Mouse (Mus musculus): ENCODE measurements around the gene Spata31d1d.

The Spata31d1d gene

DNA sequence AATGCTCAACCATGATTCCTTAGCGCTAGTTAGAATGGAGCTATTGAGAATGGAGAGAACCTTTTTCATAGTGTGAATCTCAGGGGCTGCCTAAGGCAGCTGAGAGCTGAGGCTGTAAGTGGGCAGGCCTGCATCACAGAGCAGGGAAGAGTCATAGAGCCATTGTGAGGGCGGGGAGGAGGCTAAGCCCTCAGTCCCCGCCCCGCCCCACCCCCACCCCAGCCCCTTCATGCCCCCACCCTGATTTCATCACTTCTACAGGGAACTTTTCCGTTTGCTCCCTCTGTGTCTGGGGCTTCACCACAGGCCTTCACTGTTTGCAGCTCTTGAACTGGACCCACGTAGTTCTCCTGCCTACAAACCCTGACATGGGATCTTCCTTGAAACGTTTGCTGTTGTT is at the start of gene Spata31d1d:
Spata31d1d (minus strand) TSS at position 101 of the 400 bp plus-strand sequence.
- no peak for DNase-seq (ENCODE audit: low read depth)

DNA sequence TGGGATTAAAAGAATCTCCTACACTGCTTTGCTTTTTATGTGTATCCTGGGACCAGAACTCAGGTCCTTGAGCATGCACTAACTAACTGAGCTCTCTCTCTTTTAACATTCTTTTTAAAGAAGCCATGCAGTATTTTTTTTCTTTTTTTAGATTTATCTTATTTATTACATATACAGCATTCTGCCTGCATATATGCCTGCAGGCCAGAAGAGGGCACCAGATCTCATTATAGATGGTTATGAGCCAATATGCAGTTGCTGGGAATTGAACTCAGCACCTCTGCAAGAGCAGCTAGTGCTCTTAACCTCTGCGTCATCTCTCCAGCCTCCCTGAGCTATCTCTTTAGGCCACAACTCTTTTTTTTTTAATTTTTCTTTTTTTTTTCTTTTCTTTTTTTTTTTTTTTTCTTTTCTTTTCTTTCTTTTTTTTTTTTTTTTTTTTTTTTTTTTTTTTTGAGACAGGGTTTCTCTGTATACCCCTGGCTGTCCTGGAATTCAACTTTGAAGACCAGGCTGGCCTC is 48.3 kb upstream of the Spata31d1d start:
- DNase-seq (ENCODE audit: low read depth): peak; percentile 28

DNA sequence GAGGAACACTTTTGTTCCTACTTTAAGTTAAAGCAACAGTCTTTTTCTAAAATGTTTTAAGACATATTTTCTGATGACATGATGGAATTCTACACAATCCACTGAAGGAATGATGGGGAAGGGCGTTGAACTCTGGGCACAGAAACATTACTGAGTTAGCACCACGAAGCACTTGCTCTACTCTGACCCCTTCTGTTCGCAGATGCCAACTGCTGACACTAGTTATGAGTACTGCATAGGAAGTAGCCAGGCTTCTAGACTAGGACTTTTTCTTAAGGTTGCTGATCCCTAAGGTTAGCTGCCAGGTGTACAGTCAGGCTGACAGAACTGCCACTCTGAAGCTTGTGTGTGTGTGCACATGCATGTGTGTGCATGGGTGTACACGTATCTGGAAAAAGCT is 47.7 kb upstream of the Spata31d1d start:
- peak; percentile 52 for DNase-seq (ENCODE audit: low read depth)

DNA sequence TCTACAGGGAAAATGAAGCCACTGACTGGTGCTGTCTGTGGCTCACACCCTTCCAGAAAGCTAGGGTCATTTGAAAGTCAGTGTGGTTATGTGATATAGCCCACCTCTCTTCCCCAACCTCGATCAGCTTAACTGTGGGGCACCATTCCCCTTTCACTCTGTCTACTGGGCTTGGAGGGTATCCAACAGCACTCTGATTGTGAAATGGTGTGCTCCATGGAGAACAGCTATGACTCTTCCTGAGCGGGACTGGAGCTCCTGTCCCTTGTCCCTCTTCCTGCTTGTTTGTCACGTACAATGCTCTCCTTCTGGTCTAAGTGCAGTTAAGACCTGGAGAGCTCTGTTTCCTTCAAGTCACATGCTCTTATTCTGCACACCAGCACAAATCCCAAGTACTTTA is 43.6 kb upstream of the Spata31d1d start:
- DNase-seq (ENCODE audit: low read depth): no peak

DNA sequence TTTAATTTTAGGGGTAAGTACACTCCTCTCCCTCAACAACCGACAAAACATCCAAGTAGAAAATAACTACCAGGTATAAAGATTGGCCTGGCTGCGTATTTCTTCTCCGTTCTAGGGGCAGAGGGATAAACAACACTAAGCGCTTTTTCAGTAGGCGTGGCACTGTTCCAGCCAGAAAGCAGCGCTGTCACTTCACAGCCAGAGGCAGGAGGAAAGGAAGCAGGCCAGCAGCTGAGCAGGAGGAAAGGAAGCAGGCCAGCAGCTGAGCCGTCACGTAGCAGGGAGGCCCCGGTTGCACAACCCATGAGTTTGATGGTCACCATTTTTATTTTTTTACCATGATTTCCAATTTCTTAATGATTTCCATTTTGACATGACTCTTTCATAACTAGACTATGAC is 39.7 kb upstream of the Spata31d1d start:
- peak; percentile 92 for DNase-seq (ENCODE audit: low read depth)

DNA sequence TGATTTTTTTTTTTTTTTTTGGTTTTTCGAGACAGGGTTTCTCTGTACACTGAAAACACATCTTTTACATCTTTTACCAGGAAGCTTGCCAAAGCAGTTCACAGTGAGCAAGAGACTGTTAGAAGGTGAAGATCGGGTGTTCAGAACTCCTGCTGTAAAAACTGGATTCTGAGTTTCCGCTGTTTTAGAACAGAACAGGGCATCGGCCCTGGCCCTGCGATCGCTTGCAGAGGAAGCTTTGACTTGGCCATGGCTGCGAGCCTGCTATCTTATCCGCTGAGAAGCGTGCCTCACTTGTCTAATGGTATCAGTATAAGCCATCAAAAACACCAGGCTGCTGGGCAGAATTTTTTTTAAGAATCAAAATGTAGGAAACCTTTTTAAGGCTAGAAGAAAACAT is 39.3 kb upstream of the Spata31d1d start:
- DNase-seq (ENCODE audit: low read depth): no peak

DNA sequence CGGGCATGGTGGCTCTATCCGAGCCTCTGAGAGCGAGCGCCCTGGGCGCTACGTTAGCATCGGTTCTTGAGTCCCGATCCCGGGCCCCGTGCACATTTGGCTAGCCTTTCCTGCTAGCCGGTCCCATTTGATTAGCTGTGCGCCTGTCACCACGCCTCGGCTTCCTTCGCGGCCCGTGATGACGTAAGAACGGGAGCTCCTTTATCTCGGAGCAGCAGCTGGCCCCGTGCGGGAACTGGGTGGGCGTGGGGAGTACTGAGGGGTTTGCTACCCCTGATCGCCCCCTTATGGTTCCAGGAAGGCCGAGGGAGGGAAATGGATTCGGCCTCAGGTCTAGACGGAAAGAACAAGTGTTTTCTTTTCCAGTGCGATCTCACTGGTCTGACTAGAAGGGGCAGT is 38.6 kb upstream of the Spata31d1d start:
- DNase-seq (ENCODE audit: low read depth): peak; percentile 98

DNA sequence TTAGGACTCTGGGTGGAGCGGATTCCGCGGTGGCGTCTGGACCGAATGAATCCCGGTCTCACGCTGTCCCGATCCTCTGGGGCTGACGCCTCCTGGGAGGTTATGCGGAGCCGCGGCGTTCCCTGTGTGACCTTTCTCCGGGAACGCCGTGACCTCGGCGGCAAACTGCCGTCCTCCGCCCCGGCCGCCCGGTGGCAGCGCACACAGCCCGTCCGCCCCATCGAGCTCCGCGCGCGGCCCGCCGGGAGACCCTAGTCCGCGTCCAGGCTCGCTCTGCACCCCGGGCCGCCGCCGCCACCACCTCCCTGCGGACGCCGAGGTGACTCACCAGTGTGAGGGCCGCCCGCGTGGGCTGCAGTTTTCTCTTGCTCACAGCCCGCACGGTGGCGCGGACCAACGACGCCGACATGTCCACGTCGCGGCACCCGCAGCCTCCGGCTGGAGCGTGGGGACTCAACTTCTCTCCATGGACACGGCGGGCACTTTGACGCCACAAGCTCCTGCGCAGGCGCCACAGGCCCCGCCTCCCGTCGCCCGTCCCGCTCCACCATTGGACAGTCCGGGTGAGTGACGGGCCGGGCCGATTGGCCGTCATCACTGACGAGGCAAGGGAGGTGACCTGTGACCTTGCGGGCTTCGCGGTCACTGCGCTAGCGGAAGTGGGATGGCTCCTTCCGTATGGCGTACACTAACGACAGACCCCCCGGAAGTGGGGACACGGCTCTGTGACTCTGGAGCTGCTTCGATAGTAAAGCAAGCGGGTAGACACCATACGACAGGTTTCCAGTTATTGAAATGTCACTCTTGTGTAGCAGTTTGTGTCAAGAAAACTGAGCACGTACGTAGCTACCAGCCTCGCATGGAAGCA is 38.0 kb upstream of the Spata31d1d start, which contains the start of gene Isca1:
Isca1 (minus strand) TSS at position 515 of the 868 bp plus-strand sequence.
- DNase-seq (ENCODE audit: low read depth): peak; percentile 98

DNA sequence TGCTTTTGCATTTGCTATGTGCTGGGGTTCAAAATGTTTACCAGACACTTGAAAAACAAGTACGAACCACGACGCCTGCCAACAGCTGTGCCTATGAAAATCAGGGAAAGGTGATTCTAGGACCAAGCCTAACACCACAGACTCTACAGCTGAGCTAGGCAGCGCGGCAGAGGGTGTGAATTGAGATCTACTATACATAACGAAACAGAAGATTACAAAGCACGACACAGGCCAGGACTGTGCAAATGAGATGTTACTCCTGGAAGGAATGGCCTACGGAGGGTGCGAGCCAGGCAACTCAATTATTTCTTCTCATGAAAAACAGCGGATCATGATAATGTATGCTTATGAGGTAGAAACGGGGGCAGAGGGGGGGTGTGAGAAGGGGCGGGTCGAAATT is 37.0 kb upstream of the Spata31d1d start:
- peak; percentile 25 for DNase-seq (ENCODE audit: low read depth)

DNA sequence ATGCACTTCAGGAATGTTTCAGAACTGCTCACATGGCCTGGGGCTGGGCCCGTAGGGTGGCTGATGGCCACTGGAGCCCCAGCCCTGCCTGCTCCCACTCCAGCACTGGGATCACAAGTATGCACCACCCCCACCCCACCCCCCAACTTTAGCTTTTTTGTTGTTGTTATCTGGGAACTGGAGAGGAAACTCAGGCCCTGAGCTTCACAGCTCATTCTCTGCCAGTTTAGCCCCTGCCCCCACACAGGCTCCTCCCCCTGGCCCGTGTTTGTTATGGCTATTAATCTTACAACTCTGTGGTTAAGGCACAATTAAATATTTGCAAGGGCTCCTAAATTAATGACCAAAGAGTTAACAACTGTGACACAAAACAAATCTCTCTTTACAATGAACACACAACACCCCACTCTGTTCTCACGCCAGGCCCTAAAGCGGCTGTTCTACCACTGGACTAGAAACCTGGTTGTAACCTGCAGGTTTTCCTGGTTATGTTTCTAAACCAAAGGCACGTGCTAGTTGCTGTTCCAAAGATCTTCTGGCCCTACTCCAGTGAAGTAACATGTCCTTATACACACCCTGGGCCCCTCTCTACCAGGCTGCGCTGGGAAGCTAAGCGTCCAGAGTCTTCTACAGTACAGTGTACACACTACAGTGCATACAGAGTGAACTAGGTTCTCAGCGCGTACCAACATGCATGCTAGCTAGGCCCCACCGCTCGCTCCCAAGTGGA is 35.4 kb upstream of the Spata31d1d start:
- no peak for DNase-seq (ENCODE audit: low read depth)

DNA sequence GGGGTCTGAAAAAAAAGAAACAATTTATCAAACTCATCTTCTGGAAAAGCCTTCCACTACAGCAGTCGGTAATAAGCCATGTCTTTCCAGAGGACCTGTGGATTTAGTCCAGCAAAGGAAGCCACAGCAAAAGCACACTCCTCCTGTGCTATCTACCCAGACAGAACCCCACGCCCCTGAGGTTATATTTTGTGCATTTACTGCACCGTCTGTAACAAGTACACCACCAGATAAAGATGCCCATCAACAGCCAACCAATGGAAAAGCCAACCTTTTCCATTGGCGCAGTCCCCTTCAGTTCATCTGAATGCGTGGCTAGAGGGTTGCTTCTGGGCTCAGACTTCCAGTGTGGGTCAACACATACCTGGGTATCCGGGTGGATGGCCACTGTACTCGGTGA is 31.2 kb upstream of the Spata31d1d start:
- DNase-seq (ENCODE audit: low read depth): no peak

DNA sequence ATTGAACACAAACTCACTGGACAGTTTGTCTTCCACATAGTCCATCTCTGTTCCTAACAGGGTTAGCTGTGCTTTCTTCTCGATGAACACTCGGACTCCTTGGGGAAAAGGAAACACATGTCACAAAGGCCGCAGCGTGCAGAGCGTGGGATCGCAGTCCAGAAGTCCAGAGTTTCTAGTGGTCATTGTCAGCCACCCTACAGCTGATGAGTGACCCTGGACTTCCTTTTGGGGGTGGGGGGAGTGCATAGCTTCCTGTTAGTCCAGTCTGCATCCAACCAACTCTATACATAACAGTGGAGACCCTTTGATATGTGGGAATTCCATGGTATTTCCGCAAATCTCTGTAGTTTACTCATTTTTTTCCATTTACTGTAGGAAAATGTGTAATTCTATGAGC is 25.4 kb upstream of the Spata31d1d start:
- DNase-seq (ENCODE audit: low read depth): no peak

DNA sequence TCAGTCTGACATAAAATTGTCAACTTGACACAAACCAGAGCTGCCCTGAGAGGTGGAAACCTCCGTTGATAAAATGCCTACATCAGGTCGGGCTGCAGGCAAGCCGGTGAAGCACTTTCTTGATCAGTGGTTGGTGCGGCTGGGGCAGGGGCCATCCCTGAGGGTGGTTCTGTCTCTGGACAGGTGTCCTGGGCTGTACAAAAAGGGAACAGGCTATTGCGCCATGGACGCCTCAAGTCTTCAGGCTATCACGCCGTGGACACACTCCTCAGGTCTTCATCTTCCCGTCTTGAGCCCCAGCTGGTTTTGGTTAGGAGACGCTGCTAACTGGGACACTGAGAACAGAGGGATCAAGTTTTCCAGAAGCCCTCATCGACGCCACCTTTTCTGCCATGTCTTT is 18.8 kb upstream of the Spata31d1d start:
- no peak for DNase-seq (ENCODE audit: low read depth)

DNA sequence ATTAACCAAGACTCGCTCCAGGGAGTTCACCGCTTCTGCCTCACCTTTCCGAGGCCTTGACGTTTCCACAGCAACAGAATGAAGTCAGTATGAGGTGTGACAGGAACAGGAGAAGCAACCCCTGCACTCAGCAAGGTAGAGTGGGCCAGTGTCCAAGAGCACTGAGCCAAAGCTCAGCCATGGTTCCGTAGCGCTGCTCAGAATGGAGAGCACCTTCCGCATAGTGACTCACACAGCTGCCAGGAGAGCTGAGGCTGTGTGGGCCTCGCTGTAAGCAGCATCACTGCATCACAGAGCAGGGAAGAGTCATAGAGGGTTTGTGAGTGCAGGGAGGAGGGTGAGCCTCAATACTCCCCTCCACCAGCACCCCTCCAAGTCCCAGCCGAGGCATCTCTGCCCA is 15.2 kb upstream of the Spata31d1d start, which contains the start of gene 1700014D04Rik:
1700014D04Rik (minus strand) TSS at position 42 of the 400 bp plus-strand sequence.
- DNase-seq (ENCODE audit: low read depth): no peak

DNA sequence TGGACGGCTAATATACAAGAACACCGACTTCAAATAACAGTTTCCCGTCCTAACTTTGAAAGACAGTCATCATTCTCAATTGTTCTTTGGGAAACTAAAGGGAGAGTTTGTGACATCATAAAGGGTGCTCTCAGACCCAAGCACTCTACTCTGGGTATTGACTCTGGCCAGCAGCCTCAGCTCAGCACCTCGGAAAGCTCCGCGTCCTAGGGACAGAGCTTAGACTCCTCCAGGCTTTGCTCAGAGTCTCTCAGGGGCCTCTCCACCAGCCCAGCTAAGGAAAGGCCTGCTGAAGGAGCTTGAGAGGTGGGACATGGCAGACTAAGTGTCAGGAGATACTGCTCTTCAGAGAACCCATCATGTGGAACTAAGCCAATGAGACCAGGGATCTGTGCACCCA is 14.6 kb upstream of the Spata31d1d start:
- peak; percentile 45 for DNase-seq (ENCODE audit: low read depth)

DNA sequence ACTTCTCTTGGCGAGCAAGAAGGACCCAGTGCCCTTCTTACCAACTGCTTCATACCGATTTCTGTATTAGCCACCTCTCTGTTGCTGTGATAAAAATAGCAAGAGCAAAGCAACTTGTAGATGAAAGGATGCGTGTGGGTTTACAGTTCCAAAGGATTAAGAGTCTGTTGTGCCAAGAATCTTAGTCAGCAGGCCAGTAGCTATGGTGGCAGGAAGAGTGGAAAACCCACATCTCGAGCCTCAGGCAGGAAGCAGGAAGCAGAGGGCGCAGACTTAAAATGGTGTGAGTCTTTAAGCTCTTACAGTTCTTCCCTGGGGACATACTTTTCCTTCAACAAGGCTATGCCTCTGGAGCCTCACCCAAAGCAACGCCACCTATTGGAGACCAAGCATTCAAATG is 13.9 kb upstream of the Spata31d1d start:
- peak; percentile 82 for DNase-seq (ENCODE audit: low read depth)

DNA sequence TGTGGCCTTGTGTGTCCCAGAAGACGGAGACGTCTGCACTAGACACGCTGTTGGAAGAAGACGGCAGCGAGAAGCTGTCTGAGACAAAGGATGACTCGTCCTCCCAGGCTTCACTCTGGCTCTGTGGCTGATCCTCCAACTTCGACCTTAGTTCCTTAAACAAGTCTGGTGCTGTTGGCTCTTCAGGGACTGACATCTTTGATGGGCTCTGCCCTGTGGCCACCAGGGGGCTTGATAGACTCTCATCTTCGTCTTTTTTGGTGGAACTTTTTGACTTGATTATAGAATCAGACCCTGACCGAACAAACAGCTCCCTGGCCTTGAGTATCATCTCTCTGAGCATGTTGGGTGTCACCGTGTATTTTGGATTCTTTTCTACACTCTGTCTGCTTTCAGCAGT is 10.1 kb upstream of the Spata31d1d start:
- peak; percentile 72 for DNase-seq (ENCODE audit: low read depth)

DNA sequence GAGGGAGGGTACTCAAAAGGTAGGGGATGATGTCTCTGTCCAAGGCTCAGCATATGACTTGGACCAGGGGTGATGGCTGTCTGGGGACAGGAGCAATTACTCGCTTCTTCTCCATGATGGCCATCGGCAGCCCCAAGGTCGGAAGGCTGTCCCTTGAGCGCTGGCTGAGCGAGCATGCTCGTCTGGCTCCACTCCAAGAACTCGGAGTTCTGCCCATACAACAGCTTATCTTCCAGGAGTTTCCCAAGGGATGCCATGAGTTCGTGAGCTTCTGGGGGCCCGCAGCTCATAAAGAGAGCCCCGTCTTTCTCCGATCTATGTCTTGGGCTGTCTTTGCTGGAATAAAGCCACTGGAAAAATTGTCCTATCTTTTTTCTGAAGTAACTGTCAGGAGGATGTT is 9.5 kb upstream of the Spata31d1d start:
- no peak for DNase-seq (ENCODE audit: low read depth)

DNA sequence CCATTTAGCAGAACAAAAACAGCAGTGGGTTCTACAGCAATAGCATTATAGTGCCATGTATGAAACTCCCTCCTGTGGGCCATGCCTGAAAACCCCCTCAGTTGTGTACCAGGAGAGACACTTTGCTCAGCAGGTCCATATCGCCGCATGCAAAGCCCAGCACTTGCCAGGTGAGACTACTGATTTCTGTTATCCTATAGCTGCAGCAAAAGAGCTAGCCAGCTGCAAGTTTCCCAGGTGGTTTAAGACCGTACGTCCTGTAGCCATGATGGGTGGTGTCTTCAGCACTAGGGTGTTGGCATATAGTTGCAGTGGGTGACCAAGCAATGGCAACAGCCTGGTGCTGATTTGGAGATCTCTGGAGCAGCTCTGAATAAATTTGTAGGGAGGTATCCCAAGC is 7.8 kb upstream of the Spata31d1d start:
- DNase-seq (ENCODE audit: low read depth): no peak

DNA sequence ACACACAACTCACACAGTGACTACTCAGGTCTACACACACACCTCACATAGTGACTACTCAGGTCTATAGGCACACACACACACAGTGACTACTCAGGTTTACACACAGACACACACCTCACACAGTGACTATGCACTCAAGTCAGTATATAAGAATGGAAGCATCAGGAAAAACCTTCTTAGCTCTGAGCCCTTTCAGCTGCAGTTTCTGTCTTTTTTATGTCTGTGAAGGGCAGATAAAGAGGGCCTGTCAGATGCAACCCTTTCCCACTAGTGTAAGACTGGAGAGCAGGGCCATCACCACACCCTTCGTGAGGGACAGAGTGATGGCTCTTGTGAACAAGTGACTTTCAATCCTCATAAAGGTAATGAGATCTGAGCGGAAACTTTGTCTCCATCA is 6.9 kb upstream of the Spata31d1d start:
- no peak for DNase-seq (ENCODE audit: low read depth)

DNA sequence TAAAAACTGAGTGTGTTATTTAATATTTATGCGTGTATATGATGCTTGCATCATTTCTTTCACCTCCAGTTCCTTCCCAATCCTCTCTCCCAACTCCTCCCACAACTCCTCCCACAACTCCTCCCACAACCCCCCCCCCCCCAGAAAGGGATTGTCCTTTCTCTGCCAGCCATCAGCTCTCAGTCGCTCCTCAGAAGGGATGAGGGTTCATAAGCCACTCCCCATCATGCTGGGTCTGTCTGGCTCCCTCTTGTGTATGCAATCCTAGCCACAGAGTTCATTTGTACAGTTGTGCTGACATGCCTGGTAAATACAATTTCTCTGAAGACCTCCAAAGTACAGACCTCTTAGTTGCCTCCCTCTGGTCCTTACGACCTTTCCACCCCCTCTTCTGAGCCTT is 3.6 kb upstream of the Spata31d1d start:
- DNase-seq (ENCODE audit: low read depth): peak; percentile 90

DNA sequence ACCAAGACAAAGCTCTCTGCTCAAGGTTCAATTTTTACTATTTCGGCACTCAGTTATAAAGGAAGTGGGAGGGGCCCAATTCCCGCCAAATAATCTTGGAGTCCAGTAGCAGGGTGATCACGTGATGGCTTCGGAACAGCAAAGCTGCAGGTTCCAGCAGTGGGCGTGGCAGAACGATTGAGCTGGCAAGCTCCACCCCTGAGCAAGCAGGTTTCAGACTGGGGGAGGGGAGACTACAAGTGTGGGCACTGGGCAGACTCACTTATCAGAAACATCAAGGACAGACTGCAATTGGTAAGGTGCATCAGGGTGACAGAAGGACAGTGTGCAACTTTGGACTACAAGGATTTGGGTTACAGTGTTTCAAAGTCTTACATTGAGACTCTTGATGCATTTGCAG is 2.8 kb upstream of the Spata31d1d start:
- DNase-seq (ENCODE audit: low read depth): peak; percentile 54

DNA sequence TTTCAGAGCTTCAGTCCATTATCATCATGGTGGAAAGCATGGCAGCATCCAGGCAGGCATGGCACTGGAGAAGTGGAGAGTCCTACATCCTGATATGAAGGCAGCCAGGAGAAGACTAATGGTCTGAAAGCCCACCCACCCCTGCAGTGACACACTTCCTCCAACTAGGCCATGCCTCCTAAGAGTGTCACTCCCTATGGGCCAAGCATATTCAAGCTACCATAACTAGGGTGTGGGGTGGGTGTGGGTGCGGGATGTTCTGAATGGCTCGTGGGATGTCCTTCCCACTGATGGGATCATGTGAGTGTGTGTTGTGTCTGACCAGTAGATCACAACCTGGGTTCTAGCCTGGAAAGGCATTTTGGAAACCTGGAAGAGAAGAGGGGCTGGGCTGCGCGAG is 2.4 kb upstream of the Spata31d1d start:
- DNase-seq (ENCODE audit: low read depth): peak; percentile 16

Measured in 416B (cell line).